Mouse (Mus musculus) adrenal gland, postnatal 14 days (tissue): ENCODE measurements around the gene Zzef1. TPM values are rescaled to one million over a fixed set of nuclear protein-coding genes. Genes with fewer than 3 reads are reported as not detected.

Experiments
- DNase-seq: peaks from one replicate; pipeline ENCODE4 v3.0.0; 2021; ENCODE audit warnings: mixed read lengths
- total RNA-seq: library from RNA; stranded (reverse); gene quantifications from 2 replicates; pipeline ENCODE4 v1.2.3, GENCODE M21; 2021

Gene Zzef1
- total RNA-seq, 1 experiment from 2014 or later, result 32.3 TPM

GRCm38 (mm10) chr11:72806556-72806955, 10.5 kb downstream of the Zzef1 start:
- DNase-seq, result no peak

GRCm38 (mm10) chr11:72807992-72808391, 12.0 kb downstream of the Zzef1 start:
- no peak for DNase-seq

DNA sequence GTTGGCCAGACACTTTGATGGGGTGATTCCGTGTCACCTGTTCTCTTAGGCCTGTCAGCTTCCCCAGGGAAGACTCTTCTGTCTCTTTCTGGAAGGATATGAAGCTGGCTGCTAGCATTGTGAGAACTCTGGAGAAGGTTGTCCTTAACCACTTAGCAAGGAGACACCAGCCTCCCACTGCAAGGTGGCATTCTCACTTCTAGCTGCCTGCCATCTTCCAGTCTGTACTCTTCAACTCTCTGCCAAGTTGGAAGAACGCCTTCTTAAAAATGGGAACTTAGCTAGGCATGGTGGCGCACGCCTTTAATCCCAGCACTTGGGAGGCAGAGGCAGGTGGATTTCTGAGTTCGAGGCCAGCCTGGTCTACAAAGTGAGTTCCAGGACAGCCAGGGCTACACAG, 17.7 kb downstream of the Zzef1 start:
- no peak for DNase-seq

- no peak for DNase-seq
Measured at GRCm38 (mm10) chr11:72814188-72814587, 18.2 kb downstream of the Zzef1 start.

- DNase-seq, result no peak
Measured at GRCm38 (mm10) chr11:72816859-72817258, 20.8 kb downstream of the Zzef1 start.

GRCm38 (mm10) chr11:72818067-72818466, 22.0 kb downstream of the Zzef1 start:
- no peak for DNase-seq

- no peak for DNase-seq
Measured at GRCm38 (mm10) chr11:72821041-72821440, 25.0 kb downstream of the Zzef1 start.

GRCm38 (mm10) chr11:72829869-72830268, 33.8 kb downstream of the Zzef1 start:
- DNase-seq, result no peak

DNA sequence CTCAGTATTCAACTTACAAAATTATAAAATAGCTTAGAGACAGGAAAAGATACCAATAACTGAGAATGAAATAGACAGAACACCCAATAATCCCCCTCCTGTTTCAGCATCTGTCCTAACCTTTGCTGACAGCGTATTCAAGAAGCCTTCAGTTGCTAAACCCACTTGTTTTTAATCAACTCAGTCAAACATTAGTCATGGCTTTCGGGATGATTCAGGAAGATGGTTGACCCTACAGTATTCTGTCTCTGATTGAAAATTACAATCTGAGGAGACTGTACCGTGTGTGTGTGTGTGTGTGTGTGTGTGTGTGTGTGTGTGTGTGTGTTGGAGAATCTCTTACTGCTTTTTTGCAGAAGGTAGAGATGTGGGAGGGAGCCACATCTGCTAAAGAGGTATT, 46.7 kb downstream of the Zzef1 start:
- no peak for DNase-seq

DNA sequence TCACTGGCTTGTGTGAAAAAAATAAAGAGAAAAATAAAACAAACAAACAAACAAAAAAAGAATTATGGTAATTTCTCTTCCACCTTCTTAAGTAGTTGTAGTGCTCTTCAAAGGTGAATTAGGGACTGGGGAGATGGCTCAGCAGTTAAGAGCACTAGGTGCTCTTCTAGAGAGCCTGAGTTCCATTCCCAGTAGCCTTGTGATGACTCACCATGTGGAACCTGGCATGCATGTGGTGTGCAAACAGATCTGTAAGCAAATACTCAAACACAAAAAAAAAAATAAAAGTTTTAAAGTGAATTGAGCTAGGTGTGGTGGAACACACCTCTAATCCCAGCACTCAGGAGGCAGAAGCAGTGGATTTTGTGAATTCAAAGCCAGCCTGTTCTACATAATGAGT, 47.5 kb downstream of the Zzef1 start:
- no peak for DNase-seq

GRCm38 (mm10) chr11:72845526-72845925, 49.5 kb downstream of the Zzef1 start:
- no peak for DNase-seq

DNA sequence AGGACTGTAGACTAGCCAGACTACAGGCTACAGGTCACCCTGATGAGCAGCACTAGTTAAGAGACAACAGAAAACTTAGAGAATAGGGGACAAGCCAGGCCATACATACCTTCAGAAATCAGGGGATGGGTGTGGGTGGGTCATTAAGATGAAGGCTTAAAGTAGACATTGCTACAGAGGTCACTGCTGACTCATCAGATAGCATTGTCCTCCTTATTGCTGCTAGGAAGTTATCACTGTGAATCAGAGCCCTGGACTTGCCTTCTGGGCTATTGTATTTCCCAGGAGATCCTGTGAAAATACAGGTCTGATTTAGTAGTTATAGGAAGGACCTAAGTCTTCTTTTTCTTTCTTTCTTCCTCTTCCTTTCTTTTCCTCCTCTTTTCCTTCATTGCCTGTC, 50.7 kb downstream of the Zzef1 start:
- DNase-seq, result no peak

DNA sequence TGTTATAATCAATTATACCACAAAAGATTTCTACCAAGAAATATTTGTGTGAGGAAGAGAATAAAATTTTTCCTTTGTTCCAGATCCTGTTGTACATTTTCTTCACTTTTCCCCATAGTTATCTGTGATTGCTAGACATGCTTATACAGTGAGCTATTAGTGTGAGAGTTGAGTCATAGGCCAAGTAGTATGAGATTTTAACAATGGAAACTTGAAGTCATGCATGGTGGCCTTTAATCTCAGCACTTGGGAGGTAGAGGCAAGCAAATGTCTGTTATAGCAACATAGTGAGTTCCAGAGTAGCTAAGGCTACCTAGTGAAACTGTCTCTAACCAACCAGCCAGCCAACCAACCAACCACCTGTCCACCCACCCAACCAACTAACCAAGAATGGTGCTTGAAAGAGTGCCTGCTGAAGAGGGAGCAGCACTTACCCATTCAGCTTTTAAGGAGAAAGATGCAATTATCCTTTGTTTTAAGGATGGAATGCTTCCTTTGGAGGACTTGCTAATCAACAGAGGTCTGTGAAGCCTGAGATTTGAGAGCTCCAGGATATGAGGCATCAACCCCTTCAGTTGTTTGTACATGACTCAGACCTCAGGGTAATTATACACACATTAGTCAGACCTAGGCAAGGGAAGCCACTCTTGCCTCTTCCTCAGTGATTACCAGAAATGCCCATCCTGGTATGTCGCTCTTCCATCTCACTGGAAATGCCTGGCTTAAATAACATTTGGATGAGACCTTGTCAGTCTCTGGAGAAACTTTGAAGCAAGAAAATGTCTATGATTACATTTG, 52.0 kb downstream of the Zzef1 start:
- DNase-seq, result no peak

GRCm38 (mm10) chr11:72850419-72851131, 54.5 kb downstream of the Zzef1 start:
- no peak for DNase-seq

GRCm38 (mm10) chr11:72851214-72851613, 55.2 kb downstream of the Zzef1 start:
- no peak for DNase-seq

- no peak for DNase-seq
Measured at GRCm38 (mm10) chr11:72852122-72852521, 56.1 kb downstream of the Zzef1 start.

- no peak for DNase-seq
Measured at GRCm38 (mm10) chr11:72853086-72853485, 57.1 kb downstream of the Zzef1 start.

GRCm38 (mm10) chr11:72854251-72854650, 58.2 kb downstream of the Zzef1 start:
- DNase-seq, result peak; percentile 13

GRCm38 (mm10) chr11:72856764-72857163, 60.7 kb downstream of the Zzef1 start:
- DNase-seq, result no peak

GRCm38 (mm10) chr11:72861236-72861635, 65.2 kb downstream of the Zzef1 start:
- no peak for DNase-seq

DNA sequence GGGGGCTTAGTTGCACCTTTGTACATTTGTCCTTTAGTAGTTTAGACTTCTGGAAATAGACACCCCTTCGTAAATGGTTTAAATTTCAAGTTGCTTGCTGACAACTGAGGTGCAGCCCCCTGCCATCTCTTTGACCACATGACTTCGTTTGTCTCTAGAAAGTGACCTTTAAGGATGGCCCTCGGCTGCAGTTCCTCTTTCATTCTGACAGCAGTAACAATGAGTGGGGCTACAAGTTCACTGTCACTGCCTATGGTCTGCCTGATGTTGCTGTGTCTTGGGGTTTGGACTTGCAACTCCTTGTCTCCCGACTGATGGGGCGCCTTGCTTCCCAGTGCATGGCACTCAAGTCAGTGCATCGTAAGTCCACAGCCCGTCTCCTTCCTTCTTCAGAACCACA, 70.4 kb downstream of the Zzef1 start:
- no peak for DNase-seq

- no peak for DNase-seq
Measured at GRCm38 (mm10) chr11:72872061-72872460, 76.0 kb downstream of the Zzef1 start.

DNA sequence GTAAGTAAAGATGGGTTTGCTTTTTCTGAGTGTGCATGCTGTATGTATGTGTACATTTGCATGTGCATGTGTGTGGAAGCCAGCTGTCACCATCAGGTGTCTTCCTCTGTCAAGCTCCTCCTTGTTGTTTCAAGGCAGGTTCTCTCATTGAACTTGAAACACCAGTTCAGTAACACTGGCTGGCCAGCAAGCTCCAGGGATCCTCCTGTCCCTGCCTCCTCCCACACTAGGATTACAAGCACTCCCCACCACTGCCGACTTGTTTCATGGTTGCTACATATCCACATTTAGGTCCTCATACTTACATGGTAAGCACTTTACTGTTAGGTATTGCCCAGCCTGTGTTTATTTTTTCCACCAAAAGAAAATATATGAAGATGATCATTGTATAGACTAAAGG, 96.6 kb downstream of the Zzef1 start:
- no peak for DNase-seq

DNA sequence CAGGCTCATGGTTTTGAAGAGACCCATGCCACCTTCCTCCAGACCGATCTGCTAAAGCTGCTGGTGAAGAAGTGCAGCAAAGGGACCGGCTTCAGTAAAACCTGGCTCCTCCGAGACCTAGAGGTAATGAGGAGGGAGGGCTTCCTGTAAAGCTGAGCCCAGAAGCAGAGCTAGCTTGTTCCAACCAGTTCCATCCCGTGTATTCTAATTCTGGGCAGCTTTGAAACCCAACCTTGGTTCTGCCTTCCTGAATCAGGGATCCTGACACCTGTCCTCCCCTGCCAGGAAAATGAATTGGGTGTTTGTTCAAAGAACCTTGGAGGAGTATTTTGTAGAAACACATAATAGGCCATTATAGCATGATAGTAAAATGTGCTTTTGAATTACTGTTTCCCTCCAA, 112.4 kb downstream of the Zzef1 start:
- no peak for DNase-seq
